Mouse (Mus musculus): ENCODE data around the gene Fam19a5.

DNA sequence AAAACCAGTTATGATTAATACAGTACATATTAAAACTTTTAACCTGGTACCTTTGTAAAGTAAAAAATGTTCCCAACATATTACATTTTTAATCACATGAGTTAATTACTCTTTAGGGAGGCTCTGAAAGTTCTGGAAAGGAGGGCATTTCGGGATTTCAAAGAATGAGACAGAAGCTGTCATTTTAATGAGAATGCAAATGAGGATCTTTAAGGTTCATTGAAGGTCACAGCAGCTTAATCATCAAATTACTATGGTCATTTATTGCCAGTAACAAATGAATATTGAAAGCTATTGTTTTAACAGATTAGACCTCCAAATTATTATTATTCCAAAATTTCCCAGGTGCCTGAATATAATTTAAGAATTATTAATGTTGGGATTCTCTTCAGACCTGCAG lies 59.2 kb downstream of the Fam19a5 start:
- no peak for TF ChIP-seq TAL1 (IDR thresholded peaks at IDR 0.05; ENCODE audit: low read length)
- no peak for TF ChIP-seq GATA1 (IDR thresholded peaks at IDR 0.05; ENCODE audit: low read length)

Data from erythroblast, embryonic 14.5 days (primary cell).